Mouse (Mus musculus): ENCODE measurements around the gene Olfr71. TPM values are rescaled to one million over a fixed set of nuclear protein-coding genes. Genes with fewer than 3 reads are reported as not detected.

The Olfr71 gene
- not detected in 2 replicates for polyA plus RNA-seq (2014; fragmentation: Nextera tagmentation; extraction: Ambion mirVana)

DNA sequence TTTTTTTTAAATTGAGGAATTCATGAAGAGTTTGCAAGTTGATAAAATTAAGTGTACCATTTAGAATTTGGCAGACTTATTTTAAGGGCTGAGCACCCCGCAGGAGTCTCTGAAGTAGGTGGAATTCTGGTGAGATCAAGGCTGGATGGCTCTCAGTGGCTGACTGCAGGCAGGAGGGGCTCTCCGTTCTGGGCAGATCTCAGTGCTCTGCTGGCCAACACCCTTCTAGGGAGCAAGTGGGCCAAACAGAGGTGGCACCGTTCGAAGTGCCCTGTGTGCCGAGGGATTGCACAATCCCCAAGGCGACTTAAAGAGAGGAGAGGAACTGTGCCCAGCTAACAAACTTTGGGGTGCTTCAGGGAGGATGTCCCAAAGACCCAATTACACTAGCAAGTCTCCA, at the start of gene Olfr71:
Gene Olfr71, minus strand, starts transcription at position 387 of the 400 bp plus-strand sequence.
- Histone ChIP-seq H3K4me2 (ENCODE audit: low read depth) (no peak within 1 kb of the TSS), H3K9me3 (ENCODE audit: control insufficient read depth, low read length) (no peaks in the 10 kb centered on the region), H3K36me3 (ENCODE audit: control insufficient read depth, insufficient read depth, low read length) (no peaks in the 10 kb centered on the region), H3K9ac (ENCODE audit: low read length) (no peak within 1 kb of the TSS), H3K27ac (ENCODE audit: low read depth, low read length) (no peak within 1 kb of the TSS), H3K4me1 (ENCODE audit: control insufficient read depth, insufficient read depth, low read length) (no peaks in the 10 kb centered on the region), H3K27me3 (ENCODE audit: control insufficient read depth, insufficient read depth, low read length) (no peaks in the 10 kb centered on the region), H3K4me3 (ENCODE audit: low read depth, low read length) (no peak within 1 kb of the TSS)
- no peak for DNase-seq (ENCODE audit: low spot score)
- WGBS: 77% methylated on average over 6 of the region's 6 CpGs
- no peak for ATAC-seq (ENCODE audit: insufficient read depth, low FRiP score, low TSS enrichment)

DNA sequence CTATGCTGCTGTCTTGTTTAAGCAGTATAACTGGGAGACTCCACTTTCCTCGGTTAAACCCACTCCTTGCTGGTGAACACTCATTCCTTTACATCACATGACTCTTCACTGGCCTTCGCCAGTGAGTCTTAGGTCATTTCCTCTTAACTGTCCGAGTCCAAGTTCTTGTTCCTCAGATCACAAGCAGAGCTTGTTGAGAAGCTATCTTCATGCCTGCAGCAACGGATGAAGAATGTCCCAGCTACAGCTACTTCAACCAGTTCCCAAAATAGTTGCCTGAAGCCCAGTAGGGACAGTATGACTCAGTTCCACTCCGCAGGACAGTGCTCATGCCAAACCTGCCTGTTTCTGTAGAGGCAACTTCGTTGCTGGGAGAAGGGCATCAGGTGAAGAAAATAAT, 47.2 kb upstream of the Olfr71 start:
- H3K9me3 ChIP-seq (ENCODE audit: control insufficient read depth, low read length): no peaks in the 10 kb centered on the region
- no peaks in the 10 kb centered on the region for H3K27me3 ChIP-seq (ENCODE audit: control insufficient read depth, insufficient read depth, low read length)
- 90% methylated on average over 6 of the region's 6 CpGs for WGBS
- no peak overlapping the region for H3K4me3 ChIP-seq (ENCODE audit: low read depth, low read length)
- no peak overlapping the region for H3K4me2 ChIP-seq (ENCODE audit: low read depth)
- H3K9ac ChIP-seq (ENCODE audit: low read length): no peak overlapping the region
- H3K4me1 ChIP-seq (ENCODE audit: control insufficient read depth, insufficient read depth, low read length): no peaks in the 10 kb centered on the region
- H3K27ac ChIP-seq (ENCODE audit: low read depth, low read length): no peak overlapping the region
- H3K36me3 ChIP-seq (ENCODE audit: control insufficient read depth, insufficient read depth, low read length): no peaks in the 10 kb centered on the region
- ATAC-seq (ENCODE audit: insufficient read depth, low FRiP score, low TSS enrichment): no peak
- DNase-seq (ENCODE audit: low spot score): no peak

DNA sequence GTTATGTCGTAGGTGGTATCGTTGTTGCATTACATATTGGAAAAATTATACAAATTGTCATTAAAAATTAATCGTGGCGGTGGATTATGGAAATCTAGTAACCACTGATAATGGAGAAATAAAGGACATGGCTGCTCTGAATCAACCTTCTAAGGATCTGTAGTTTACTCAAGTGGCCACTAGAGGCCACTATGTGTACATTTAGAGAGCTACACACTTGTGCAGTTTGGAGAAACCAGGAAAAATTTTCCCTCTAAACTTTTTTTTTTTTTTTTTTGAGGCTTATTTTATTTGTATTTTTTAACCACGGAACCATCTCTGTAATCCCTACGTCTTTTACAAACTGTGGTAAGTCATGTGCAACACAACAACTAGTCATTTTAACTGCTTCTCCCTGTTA, 35.1 kb upstream of the Olfr71 start:
- Histone ChIP-seq H3K27me3 (ENCODE audit: control insufficient read depth, insufficient read depth, low read length) (no peaks in the 10 kb centered on the region), H3K9ac (ENCODE audit: low read length) (no peak overlapping the region), H3K4me2 (ENCODE audit: low read depth) (no peak overlapping the region), H3K9me3 (ENCODE audit: control insufficient read depth, low read length) (no peaks in the 10 kb centered on the region), H3K4me3 (ENCODE audit: low read depth, low read length) (no peak overlapping the region), H3K4me1 (ENCODE audit: control insufficient read depth, insufficient read depth, low read length) (no peaks in the 10 kb centered on the region), H3K36me3 (ENCODE audit: control insufficient read depth, insufficient read depth, low read length) (no peaks in the 10 kb centered on the region), H3K27ac (ENCODE audit: low read depth, low read length) (no peak overlapping the region)
- 16% methylated on average over 6 of the region's 6 CpGs for WGBS
- ATAC-seq (ENCODE audit: insufficient read depth, low FRiP score, low TSS enrichment) (no peak), DNase-seq (ENCODE audit: low spot score) (no peak)

DNA sequence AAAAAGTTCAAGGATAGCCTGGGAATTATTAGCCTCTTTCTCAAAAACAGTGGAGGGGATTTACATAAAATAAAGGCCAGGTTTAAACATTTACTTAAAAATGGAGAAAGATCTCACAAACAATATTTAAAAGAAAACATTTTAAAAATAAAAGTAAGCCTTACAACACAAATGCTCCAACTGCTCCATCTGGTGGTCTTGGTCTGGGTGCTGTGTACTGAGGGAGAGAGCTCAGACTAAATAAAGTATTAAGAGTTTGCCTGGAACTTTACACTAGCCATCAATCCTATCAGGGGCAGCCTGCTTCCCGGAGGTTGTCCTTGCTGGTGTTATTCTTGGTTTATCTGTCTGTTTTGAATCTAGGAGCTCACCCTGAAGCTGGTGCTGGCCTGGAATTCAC, 33.0 kb upstream of the Olfr71 start:
- H3K4me3 ChIP-seq (ENCODE audit: low read depth, low read length): no peak overlapping the region
- no peak for ATAC-seq (ENCODE audit: insufficient read depth, low FRiP score, low TSS enrichment)
- no peak overlapping the region for H3K9ac ChIP-seq (ENCODE audit: low read length)
- 65% methylated on average over 1 of the region's 1 CpGs for WGBS
- H3K9me3 ChIP-seq (ENCODE audit: control insufficient read depth, low read length): no peaks in the 10 kb centered on the region
- H3K27ac ChIP-seq (ENCODE audit: low read depth, low read length): no peak overlapping the region
- H3K27me3 ChIP-seq (ENCODE audit: control insufficient read depth, insufficient read depth, low read length): no peaks in the 10 kb centered on the region
- no peak for DNase-seq (ENCODE audit: low spot score)
- no peak overlapping the region for H3K4me2 ChIP-seq (ENCODE audit: low read depth)
- no peaks in the 10 kb centered on the region for H3K4me1 ChIP-seq (ENCODE audit: control insufficient read depth, insufficient read depth, low read length)
- no peaks in the 10 kb centered on the region for H3K36me3 ChIP-seq (ENCODE audit: control insufficient read depth, insufficient read depth, low read length)

DNA sequence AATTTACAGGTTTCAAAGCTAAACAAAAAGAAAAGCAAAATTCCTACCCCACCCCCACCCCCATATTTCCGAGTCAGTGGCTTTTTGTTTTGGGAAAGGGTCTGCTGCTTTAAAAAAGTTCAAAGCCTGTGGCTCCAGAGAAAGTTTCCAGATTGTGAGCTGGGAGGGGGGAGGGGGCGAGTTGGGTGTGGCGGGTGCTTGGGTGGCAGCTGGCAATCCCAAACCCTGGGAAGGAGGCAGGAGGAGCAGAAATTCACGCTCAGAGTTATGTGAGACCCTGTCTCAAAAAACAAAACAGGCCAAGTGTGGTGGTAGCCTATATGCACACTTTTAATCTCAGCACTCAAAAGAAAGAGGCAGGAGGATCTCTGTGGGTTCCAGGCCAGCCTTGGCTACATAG, 32.6 kb upstream of the Olfr71 start:
- ATAC-seq (ENCODE audit: insufficient read depth, low FRiP score, low TSS enrichment): no peak
- Histone ChIP-seq H3K4me1 (ENCODE audit: control insufficient read depth, insufficient read depth, low read length) (no peaks in the 10 kb centered on the region), H3K36me3 (ENCODE audit: control insufficient read depth, insufficient read depth, low read length) (no peaks in the 10 kb centered on the region), H3K27ac (ENCODE audit: low read depth, low read length) (no peak overlapping the region), H3K27me3 (ENCODE audit: control insufficient read depth, insufficient read depth, low read length) (no peaks in the 10 kb centered on the region), H3K9ac (ENCODE audit: low read length) (no peak overlapping the region), H3K4me2 (ENCODE audit: low read depth) (no peak overlapping the region), H3K9me3 (ENCODE audit: control insufficient read depth, low read length) (no peaks in the 10 kb centered on the region), H3K4me3 (ENCODE audit: low read depth, low read length) (no peak overlapping the region)
- no peak for DNase-seq (ENCODE audit: low spot score)
- WGBS: 22% methylated on average over 4 of the region's 4 CpGs

DNA sequence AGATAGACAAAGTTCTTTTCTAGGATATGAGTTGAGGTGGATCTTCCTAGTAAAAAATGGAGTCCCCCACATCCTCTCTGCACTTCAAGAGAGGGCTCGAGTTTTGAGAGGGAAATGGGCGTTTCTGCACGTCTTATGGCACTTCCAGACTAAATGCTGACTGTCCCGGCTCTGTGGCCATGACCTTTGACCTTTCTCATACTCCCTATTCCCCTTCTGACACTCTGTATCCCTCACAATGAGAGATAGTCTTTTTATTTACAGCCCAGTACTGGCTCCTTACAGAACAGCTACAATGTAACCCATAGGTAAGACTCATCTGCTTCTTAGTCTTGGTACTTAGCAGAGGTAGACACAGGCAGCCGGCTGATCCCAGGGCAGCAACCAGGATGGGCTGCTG, 31.5 kb upstream of the Olfr71 start:
- Histone ChIP-seq H3K36me3 (ENCODE audit: control insufficient read depth, insufficient read depth, low read length) (no peaks in the 10 kb centered on the region), H3K4me1 (ENCODE audit: control insufficient read depth, insufficient read depth, low read length) (no peaks in the 10 kb centered on the region), H3K27me3 (ENCODE audit: control insufficient read depth, insufficient read depth, low read length) (no peaks in the 10 kb centered on the region), H3K9me3 (ENCODE audit: control insufficient read depth, low read length) (no peaks in the 10 kb centered on the region), H3K27ac (ENCODE audit: low read depth, low read length) (no peak overlapping the region), H3K9ac (ENCODE audit: low read length) (no peak overlapping the region), H3K4me3 (ENCODE audit: low read depth, low read length) (no peak overlapping the region), H3K4me2 (ENCODE audit: low read depth) (no peak overlapping the region)
- ATAC-seq (ENCODE audit: insufficient read depth, low FRiP score, low TSS enrichment) (no peak), DNase-seq (ENCODE audit: low spot score) (no peak)
- WGBS: 73% methylated on average over 5 of the region's 5 CpGs

DNA sequence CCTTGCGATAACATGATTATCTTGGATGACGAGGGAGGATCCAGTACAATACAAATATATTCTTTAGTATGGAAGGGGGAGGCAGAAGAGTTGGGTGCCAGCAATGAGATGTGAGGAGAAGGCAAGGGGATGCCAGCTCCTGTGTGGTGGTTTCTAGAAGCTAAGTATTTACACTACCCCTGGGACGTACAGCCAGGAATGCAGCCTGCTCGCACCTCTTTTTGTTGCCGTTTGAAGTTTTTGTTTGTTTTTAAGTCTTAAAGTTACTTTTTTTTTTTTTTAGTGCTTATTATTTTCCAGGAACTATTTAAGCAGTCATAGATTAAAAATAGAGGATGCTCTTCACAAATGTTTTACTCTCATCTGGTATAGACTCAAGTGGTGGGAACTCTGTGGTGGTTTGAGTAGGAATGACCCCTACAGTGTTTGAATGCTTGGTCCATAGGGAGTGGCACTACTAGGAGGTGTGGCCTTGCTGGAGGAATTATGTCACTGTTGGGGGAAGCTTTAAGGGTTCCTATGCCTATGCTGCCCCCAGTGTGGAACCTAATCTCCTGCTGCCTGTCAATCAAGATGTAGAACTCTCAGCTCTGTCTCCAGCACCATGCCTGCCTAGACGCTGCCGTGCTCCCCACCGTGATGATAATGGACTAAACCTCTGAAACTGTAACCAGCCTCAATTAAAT, 29.1 kb upstream of the Olfr71 start:
- Histone ChIP-seq H3K4me2 (ENCODE audit: low read depth) (no peak overlapping the region), H3K9me3 (ENCODE audit: control insufficient read depth, low read length) (no peaks in the 10 kb centered on the region), H3K27me3 (ENCODE audit: control insufficient read depth, insufficient read depth, low read length) (no peaks in the 10 kb centered on the region), H3K4me3 (ENCODE audit: low read depth, low read length) (no peak overlapping the region), H3K27ac (ENCODE audit: low read depth, low read length) (no peak overlapping the region), H3K36me3 (ENCODE audit: control insufficient read depth, insufficient read depth, low read length) (no peaks in the 10 kb centered on the region), H3K9ac (ENCODE audit: low read length) (no peak overlapping the region), H3K4me1 (ENCODE audit: control insufficient read depth, insufficient read depth, low read length) (no peaks in the 10 kb centered on the region)
- 81% methylated on average over 8 of the region's 8 CpGs for WGBS
- no peak for DNase-seq (ENCODE audit: low spot score)
- ATAC-seq (ENCODE audit: insufficient read depth, low FRiP score, low TSS enrichment): no peak

DNA sequence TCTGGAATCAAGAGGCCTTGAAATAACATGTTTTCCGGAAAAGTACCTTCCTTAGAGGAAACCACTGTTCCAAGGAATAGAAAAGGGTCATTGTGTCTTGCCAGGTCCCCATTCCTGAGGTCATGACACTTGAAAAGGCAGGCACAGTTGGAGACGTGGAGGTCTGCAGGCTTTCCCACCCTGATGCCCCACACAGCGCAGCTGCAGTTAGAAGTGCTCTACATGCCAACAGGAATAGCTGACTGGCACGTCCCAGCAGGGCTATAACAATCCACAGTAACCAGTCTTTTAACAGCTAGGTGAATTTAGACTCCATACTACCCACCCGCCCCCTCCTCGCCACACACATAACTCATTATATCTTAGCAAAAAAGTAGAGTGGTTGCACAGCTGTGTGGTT, 27.1 kb upstream of the Olfr71 start:
- Histone ChIP-seq H3K36me3 (ENCODE audit: control insufficient read depth, insufficient read depth, low read length) (no peaks in the 10 kb centered on the region), H3K27ac (ENCODE audit: low read depth, low read length) (no peak overlapping the region)
- WGBS: 63% methylated on average over 6 of the region's 6 CpGs

DNA sequence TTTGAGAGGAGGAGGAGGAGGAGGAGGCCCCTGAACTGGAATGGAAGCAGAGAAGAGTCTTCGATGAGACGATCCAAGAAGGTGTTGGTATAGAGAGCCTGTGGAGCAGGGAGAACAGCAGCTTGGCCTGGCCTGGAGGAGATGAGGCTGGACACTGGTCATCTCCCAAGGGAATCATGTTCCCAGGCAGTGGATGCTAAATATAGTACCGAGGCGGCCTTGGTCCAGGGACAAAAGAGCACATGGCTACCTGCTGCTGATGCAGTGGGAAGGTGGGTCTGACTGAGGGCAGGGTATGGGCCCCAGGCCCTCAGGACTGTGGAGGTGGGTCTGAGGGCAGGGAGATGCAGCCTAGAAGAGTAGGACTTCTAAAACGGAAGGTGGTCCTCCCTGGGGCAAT, 23.1 kb upstream of the Olfr71 start:
- H3K36me3 ChIP-seq (ENCODE audit: control insufficient read depth, insufficient read depth, low read length): no peaks in the 10 kb centered on the region
- no peak for DNase-seq (ENCODE audit: low spot score)
- no peak overlapping the region for H3K4me3 ChIP-seq (ENCODE audit: low read depth, low read length)
- H3K27me3 ChIP-seq (ENCODE audit: control insufficient read depth, insufficient read depth, low read length): no peaks in the 10 kb centered on the region
- H3K9ac ChIP-seq (ENCODE audit: low read length): no peak overlapping the region
- ATAC-seq (ENCODE audit: insufficient read depth, low FRiP score, low TSS enrichment): no peak
- 81% methylated on average over 5 of the region's 5 CpGs for WGBS
- no peak overlapping the region for H3K27ac ChIP-seq (ENCODE audit: low read depth, low read length)
- H3K9me3 ChIP-seq (ENCODE audit: control insufficient read depth, low read length): no peaks in the 10 kb centered on the region
- no peaks in the 10 kb centered on the region for H3K4me1 ChIP-seq (ENCODE audit: control insufficient read depth, insufficient read depth, low read length)
- H3K4me2 ChIP-seq (ENCODE audit: low read depth): no peak overlapping the region

More for the DNA sequence above, 27.1 kb upstream of the Olfr71 start:
- Histone ChIP-seq H3K4me1 (ENCODE audit: control insufficient read depth, insufficient read depth, low read length) (no peaks in the 10 kb centered on the region), H3K27me3 (ENCODE audit: control insufficient read depth, insufficient read depth, low read length) (no peaks in the 10 kb centered on the region), H3K9me3 (ENCODE audit: control insufficient read depth, low read length) (no peaks in the 10 kb centered on the region), H3K9ac (ENCODE audit: low read length) (no peak overlapping the region), H3K4me2 (ENCODE audit: low read depth) (no peak overlapping the region), H3K4me3 (ENCODE audit: low read depth, low read length) (no peak overlapping the region)
- DNase-seq (ENCODE audit: low spot score) (no peak), ATAC-seq (ENCODE audit: insufficient read depth, low FRiP score, low TSS enrichment) (no peak)
